Mouse (Mus musculus) kidney, embryonic 14.5 days (tissue): ENCODE measurements at regions not wholly inside any gene's neighbourhood (a gene's known extent, or its start where the extent isn't known, plus 50 kb on each side); places are given as distances from the start of the nearest gene placed in this dataset.
A peak's percentile ranks its signal among the peaks of the same experiment; 100 is the strongest.

Source experiments
- ATAC-seq: fragments of 200-750 bp; cut with Nextera tagmentation; 2 replicates; pipeline ENCODE4 v1.8.0; 2017; ENCODE audit warnings: moderate number of reproducible peaks, mild to moderate bottlenecking, moderate TSS enrichment, moderate library complexity; ENCODE audit not compliant: low FRiP score, low TSS enrichment
- H3K27ac ChIP-seq: fragments of 300-500 bp; sonication (generic); 2 replicates; pipeline ENCODE4 v1.5.1; 2014; ENCODE audit warnings: low read depth, mild to moderate bottlenecking, low read length, moderate library complexity, mixed read lengths
- H3K27me3 ChIP-seq: fragments of 300-500 bp; sonication (generic); 2 replicates; pipeline ENCODE4 v1.6.1; 2014; ENCODE audit warnings: mild to moderate bottlenecking, low read length; ENCODE audit not compliant: control insufficient read depth, insufficient read depth
- H3K36me3 ChIP-seq: fragments of 300-500 bp; sonication (generic); 2 replicates; pipeline ENCODE4 v1.6.1; 2014; ENCODE audit warnings: low read length, mixed read lengths; ENCODE audit not compliant: control insufficient read depth, insufficient read depth
- H3K4me1 ChIP-seq: fragments of 300-500 bp; sonication (generic); 2 replicates; pipeline ENCODE4 v1.6.1; 2014; ENCODE audit warnings: low read length, mixed read lengths; ENCODE audit not compliant: control insufficient read depth, insufficient read depth
- H3K4me2 ChIP-seq: fragments of 300-500 bp; sonication (generic); replicated peaks from 2 replicates; pipeline ENCODE4 v1.6.1; 2014; ENCODE audit warnings: low read depth, mild to moderate bottlenecking, low read length
- H3K4me3 ChIP-seq: fragments of 300-500 bp; sonication (generic); 2 replicates; pipeline ENCODE4 v1.5.1; 2014; ENCODE audit warnings: mild to moderate bottlenecking, low read length
- H3K9ac ChIP-seq: fragments of 300-500 bp; sonication (generic); 2 replicates; pipeline ENCODE4 v1.6.1; 2014; ENCODE audit warnings: low read depth, mild to moderate bottlenecking, low read length, moderate library complexity
- H3K9me3 ChIP-seq: fragments of 300-500 bp; sonication (generic); 2 replicates; pipeline ENCODE4 v1.6.1; 2016; ENCODE audit warnings: low read length; ENCODE audit not compliant: control insufficient read depth
- WGBS: fragments of 180-500 bp; shearing (Covaris S2); extraction: QIAGEN DNeasy Blood & Tissue Kit; methylation state at CpG from one replicate; pipeline ENCODE4 v1.1.7; 2014; 5-methylcytosine and 5-hydroxymethylcytosine counted together

DNA sequence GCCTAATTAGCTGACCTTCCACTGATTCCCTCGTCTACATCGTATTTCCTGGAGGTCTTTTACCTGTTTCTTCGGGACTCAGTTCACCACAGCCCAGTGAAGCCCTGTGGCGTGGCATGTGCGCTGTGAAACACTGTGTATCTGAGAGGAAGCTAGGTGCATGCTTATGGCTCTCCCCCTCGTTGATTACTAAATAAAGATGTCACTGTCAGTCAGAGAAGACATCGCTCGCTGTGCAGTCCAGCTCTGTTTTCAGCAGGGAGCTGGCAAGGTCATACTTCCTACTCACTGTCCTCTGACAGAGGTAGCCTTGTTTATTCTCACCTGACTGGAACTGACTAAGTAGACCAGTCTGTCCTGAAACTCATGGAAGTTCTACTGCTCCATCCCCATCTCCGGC, 68.7 kb upstream of the Adrb1 start:
- Histone ChIP-seq H3K9ac (no peak overlapping the region), H3K27me3 (peaks cover 25% of the 10 kb centered on the region; the same call in 1 of the 2 replicates), H3K4me2 (no peak overlapping the region; the same call in 1 of the 2 replicates), H3K36me3 (no peaks in the 10 kb centered on the region), H3K4me1 (peaks cover 12% of the 10 kb centered on the region; the same call in 1 of the 2 replicates), H3K4me3 (no peak overlapping the region), H3K9me3 (peaks cover 7% of the 10 kb centered on the region; the same call in 1 of the 2 replicates), H3K27ac (no peak overlapping the region)
- 59% methylated on average over 9 of the region's 9 CpGs for WGBS
- ATAC-seq, result no peak

DNA sequence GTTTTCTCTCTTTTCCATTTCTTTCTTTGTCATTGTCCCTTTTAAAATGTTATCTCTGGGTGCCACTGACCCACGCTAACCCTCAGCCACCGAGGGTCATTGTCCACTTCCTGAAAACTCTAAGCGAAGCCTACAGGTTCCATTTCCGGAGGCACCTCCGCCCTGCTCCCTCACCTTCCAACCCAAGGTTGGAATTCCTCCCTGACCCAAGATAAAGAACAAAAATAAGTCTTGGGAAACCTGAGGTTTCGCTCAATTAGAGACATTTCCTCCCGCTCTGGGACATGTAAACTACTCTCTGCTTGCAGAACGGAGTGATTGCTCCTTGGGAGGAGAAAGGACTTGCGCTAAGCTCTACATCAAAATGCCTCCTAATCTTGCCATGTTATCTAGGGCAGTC, 66.7 kb upstream of the Adrb1 start:
- 58% methylated on average over 9 of the region's 9 CpGs for WGBS
- no peak overlapping the region for H3K9ac ChIP-seq
- H3K4me3 ChIP-seq, result no peak overlapping the region
- H3K27ac ChIP-seq, result no peak overlapping the region
- H3K27me3 ChIP-seq, result peaks cover 11% of the 10 kb centered on the region; the same call in 1 of the 2 replicates
- H3K4me2 ChIP-seq, result no peak overlapping the region
- H3K36me3 ChIP-seq, result no peaks in the 10 kb centered on the region
- H3K4me1 ChIP-seq, result peaks cover 12% of the 10 kb centered on the region; the same call in 1 of the 2 replicates
- H3K9me3 ChIP-seq, result peaks cover 7% of the 10 kb centered on the region; the same call in 1 of the 2 replicates
- no peak for ATAC-seq

DNA sequence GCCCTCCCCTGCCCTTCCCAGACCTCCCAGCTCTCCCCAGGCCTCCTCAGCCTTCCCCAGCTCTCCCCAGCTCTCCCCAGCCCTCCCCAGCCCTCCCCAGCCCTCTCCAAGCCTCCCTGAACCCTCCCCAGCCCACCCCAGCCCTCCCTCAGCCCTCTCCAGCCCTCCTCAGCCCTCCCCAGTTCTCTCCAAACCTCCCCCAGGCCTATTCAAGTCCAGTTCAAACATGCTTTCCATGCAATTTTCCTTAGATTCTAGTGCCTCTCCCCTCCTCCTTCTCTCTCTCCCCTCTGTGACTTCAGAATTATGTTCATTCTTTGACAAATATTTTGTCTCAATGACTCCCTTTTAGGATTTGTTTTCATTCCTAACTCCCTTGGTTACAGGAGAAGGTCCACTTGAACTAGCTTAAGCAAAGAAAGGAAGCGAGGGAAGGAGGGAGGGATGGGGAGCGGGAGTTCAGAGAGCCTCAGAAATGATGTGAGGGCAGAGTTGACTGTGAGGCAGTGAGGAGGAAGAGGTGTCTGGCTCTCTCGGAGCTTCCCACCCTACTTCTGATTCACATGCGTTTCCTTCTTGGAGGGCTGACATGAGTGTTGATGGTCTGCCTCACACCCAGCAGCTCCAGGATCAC, 61.3 kb upstream of the Adrb1 start:
- Histone ChIP-seq H3K9me3 (peaks cover 2% of the 10 kb centered on the region; the same call in 1 of the 2 replicates), H3K4me2 (no peak overlapping the region), H3K27ac (no peak overlapping the region), H3K9ac (no peak overlapping the region), H3K27me3 (no peaks in the 10 kb centered on the region), H3K4me3 (no peak overlapping the region), H3K36me3 (no peaks in the 10 kb centered on the region), H3K4me1 (no peaks in the 10 kb centered on the region)
- WGBS, result 13% methylated on average over 4 of the region's 4 CpGs
- no peak for ATAC-seq

DNA sequence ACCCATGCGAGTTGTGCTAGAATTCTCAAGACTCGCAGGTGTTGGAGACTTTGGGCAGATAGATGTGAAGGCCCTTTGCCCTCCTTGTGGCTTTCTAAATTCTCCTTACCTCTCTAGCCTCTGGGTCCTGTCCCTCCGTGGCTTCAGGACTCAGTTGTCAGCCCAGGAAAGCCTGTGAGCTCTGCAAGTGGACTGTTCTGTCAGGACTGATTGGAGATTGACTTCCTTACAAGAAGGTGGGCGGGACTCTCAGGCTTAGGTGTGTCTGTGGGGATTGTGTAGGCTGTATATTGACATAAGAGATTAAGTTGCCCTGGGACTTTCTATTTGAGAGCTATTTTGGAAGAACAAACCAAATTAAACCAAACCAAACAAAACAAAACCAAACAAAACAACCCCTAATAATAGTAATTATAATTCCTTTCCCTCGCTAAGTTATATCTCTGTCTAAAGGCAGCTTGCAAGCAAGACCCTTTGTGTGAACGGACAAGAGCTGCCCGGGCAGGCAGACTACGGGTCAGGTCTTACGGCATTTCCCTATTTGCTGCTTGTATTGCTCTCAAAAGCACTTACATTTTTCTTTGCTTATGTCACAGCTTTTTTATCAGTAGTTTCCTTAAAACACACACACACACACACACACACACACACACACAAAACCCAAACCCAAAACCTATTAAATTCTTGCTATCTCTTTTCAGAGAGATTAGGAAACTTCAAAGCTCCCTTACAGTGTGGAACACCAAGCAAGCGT, 58.3 kb upstream of the Adrb1 start:
- H3K27ac ChIP-seq, result no peak overlapping the region
- 86% methylated on average over 10 of the region's 10 CpGs for WGBS
- no peak for ATAC-seq
- no peak overlapping the region for H3K4me3 ChIP-seq
- H3K4me2 ChIP-seq, result no peak overlapping the region
- H3K36me3 ChIP-seq, result no peaks in the 10 kb centered on the region
- H3K9ac ChIP-seq, result no peak overlapping the region
- no peaks in the 10 kb centered on the region for H3K27me3 ChIP-seq
- H3K9me3 ChIP-seq, result no peaks in the 10 kb centered on the region
- no peaks in the 10 kb centered on the region for H3K4me1 ChIP-seq

DNA sequence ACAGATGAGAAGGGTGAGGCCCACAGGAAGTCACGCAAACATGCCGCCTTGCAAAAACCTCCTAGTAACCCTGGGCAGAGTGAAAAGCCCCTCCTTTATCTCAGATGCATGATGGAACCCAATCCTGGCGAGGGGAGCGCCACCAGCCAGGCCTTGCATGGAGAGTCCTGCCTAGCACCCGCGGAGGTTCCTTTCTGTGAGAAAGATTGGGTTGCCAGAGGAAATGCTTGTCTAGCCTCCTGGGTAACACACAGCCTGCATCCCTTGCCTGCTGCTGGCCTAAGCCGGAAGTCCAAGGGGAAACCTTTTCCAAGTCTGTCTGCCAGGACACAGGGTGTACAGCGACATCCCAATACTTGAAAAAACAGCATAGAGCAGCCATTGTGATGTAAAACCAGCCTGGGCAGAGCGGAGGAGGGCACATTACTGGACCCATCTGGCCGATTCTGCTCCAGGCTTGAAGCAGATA, 57.7 kb upstream of the Adrb1 start:
- Histone ChIP-seq H3K27me3 (no peaks in the 10 kb centered on the region), H3K9ac (no peak overlapping the region), H3K9me3 (no peaks in the 10 kb centered on the region), H3K4me3 (no peak overlapping the region), H3K4me2 (no peak overlapping the region), H3K4me1 (no peaks in the 10 kb centered on the region), H3K27ac (no peak overlapping the region), H3K36me3 (no peaks in the 10 kb centered on the region)
- no peak for ATAC-seq
- WGBS, result 73% methylated on average over 10 of the region's 10 CpGs

DNA sequence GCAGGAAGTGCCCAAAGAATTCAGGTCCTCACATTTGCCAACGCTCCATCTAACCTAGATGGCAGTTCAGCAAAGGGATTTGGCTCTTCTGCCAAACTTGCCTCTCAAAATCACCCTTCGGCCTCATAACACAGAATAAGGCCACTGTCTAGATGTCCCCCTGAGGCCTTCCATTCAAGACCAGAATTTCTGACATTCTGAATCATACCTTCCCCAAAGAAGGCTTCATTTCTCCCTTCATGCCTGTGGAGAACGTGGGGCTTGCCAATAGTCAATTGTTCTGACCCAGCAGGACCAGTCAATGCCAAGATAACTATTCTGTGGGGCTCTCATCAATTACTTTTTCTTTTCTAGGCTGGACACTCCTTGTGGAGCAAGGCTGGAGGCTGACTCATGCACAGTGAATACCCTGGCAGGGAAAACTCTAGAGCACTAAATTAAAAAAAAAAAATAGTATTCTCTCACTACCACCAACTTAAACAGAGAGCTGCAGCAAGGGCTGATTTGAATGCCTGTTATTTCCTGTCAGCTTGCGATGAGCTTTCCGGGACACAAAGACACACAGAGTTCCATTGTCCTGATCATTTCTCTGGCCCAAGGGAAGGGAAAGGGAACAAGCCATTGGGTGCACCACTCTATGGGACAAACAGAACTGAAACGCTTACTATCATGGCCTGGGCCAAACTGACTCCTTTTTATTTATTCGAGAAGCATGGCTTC, 56.9 kb upstream of the Adrb1 start:
- Histone ChIP-seq H3K4me1 (no peaks in the 10 kb centered on the region), H3K27ac (no peak overlapping the region), H3K36me3 (no peaks in the 10 kb centered on the region), H3K9me3 (no peaks in the 10 kb centered on the region), H3K9ac (no peak overlapping the region), H3K27me3 (no peaks in the 10 kb centered on the region), H3K4me3 (no peak overlapping the region), H3K4me2 (no peak overlapping the region)
- WGBS, result 86% methylated on average over 7 of the region's 7 CpGs
- no peak for ATAC-seq

DNA sequence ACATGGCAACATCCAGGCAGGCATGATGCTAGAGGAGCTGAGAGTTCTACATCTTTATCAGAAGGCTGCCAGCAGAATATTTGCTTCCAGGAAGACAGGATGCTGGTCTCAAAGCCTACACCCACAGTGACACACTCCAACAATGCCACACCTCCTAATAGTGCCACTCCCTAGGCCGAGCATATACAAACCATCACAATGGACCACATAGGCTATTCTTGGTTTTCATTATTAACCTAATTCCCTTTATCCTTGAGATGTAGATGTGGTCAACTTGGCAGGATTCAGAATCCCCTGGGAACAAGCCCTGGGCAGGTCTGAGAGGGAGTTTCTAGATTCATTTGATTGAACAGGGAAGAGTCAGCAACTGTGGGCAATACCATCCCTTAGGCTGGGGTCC, 56.0 kb upstream of the Adrb1 start:
- Histone ChIP-seq H3K4me3 (no peak overlapping the region), H3K9me3 (no peaks in the 10 kb centered on the region), H3K36me3 (no peaks in the 10 kb centered on the region), H3K4me2 (no peak overlapping the region), H3K9ac (no peak overlapping the region), H3K27me3 (no peaks in the 10 kb centered on the region), H3K4me1 (no peaks in the 10 kb centered on the region), H3K27ac (no peak overlapping the region)
- no peak for ATAC-seq
- 92% methylated on average over 1 of the region's 1 CpGs for WGBS

DNA sequence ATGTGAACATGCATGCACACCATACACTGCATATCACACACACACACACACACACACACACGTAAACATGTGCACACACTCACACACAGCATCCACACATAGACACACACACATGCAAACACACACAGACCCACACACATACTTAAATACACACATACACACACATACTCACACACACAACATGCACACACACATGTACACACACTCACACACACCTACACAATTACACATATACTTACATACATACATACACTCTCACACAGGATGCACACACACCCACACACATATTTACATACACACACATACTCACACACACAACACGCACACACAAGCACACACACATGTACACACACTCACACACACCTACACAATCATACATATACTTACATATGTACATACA, 54.1 kb upstream of the Adrb1 start:
- H3K9me3 ChIP-seq, result no peaks in the 10 kb centered on the region
- H3K4me1 ChIP-seq, result no peaks in the 10 kb centered on the region
- no peak overlapping the region for H3K9ac ChIP-seq
- no peak overlapping the region for H3K4me2 ChIP-seq
- H3K36me3 ChIP-seq, result no peaks in the 10 kb centered on the region
- H3K4me3 ChIP-seq, result no peak overlapping the region
- ATAC-seq, result no peak
- H3K27me3 ChIP-seq, result no peaks in the 10 kb centered on the region
- 93% methylated on average over 2 of the region's 2 CpGs for WGBS
- no peak overlapping the region for H3K27ac ChIP-seq

DNA sequence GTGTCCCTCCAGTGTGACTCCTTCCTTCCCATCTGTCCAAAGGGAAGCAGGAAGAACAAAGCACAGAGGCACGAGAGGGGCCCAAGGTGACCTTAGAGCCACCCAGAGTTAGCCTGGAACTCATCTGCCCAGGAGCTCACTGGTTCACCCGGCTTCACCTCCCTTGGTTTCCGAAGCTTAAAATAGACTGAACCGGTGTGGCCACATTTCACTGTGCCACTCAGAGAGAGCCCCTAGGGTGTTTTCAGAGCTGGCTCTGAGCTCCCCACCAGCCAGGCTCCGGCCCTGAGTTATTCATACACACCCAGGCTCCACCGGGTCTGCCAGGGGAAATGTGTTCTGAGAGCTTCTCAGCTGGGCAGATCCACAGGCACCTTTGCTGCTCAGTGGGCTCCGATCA, 53.0 kb upstream of the Adrb1 start:
- no peaks in the 10 kb centered on the region for H3K36me3 ChIP-seq
- H3K4me3 ChIP-seq, result no peak overlapping the region
- no peak overlapping the region for H3K4me2 ChIP-seq
- ATAC-seq, result 0 out of 2 replicates have a peak, but pooled peaks have one; percentile 35
- H3K9ac ChIP-seq, result no peak overlapping the region
- WGBS, result 58% methylated on average over 7 of the region's 7 CpGs
- H3K27ac ChIP-seq, result no peak overlapping the region
- H3K27me3 ChIP-seq, result no peaks in the 10 kb centered on the region
- H3K4me1 ChIP-seq, result no peaks in the 10 kb centered on the region
- H3K9me3 ChIP-seq, result no peaks in the 10 kb centered on the region
